Mouse (Mus musculus) testis, adult 2 months (tissue): ENCODE results near the gene Gm20388.

ENCODE experiments used
- CTCF ChIP-seq: fragments of 200-500 bp; IDR thresholded peaks from 2 replicates; pipeline ENCODE4 v1.5.1; 2012; ENCODE audit warnings: low read depth, mild to moderate bottlenecking, inconsistent platforms, low read length, moderate library complexity; ENCODE audit not compliant: control insufficient read depth, insufficient read depth, insufficient replicate concordance
- POLR2A ChIP-seq: fragments of 200-500 bp; IDR thresholded peaks from 2 replicates; pipeline ENCODE4 v1.6.1; 2012; ENCODE audit warnings: low read depth, mild to moderate bottlenecking, inconsistent platforms, low read length, moderate library complexity; ENCODE audit not compliant: control insufficient read depth

GRCm38 (mm10) chr8:120205916-120206315 lies 295.3 kb downstream of the Gm20388 start:
- no peak for TF ChIP-seq POLR2A
- no peak for TF ChIP-seq CTCF
